Mouse (Mus musculus): ENCODE data around the gene Dnah8. TPM values are rescaled to one million over a fixed set of nuclear protein-coding genes. Genes with fewer than 3 reads are reported as not detected.
A peak's percentile ranks its signal among the peaks of the same experiment; 100 is the strongest.

Gene Dnah8
- polyA plus RNA-seq, 1 experiment from 2014 or later, result 9.8 TPM

- Histone ChIP-seq H3K9me3 (ENCODE audit: low read length) (no peaks in the 10 kb centered on the region), H3K27me3 (replicated peaks; ENCODE audit: insufficient read depth, low read length) (no peaks in the 10 kb centered on the region), H3K4me1 (ENCODE audit: insufficient read depth, low read depth, low read length) (no peaks in the 10 kb centered on the region), H3K4me2 (replicated peaks; ENCODE audit: low read depth, low read length) (no peak overlapping the region), H3K4me3 (ENCODE audit: low read depth, low read length) (no peak overlapping the region), H3K27ac (ENCODE audit: low read length) (no peak overlapping the region), H3K9ac (replicated peaks; ENCODE audit: low read depth) (no peak overlapping the region), H3K36me3 (ENCODE audit: insufficient read depth, low read length) (no peaks in the 10 kb centered on the region)
- TF ChIP-seq EP300 (IDR thresholded peaks at IDR 0.05), result no peak
- TF ChIP-seq CTCF (IDR thresholded peaks at IDR 0.05), result peak; percentile 93
- WGBS, result 60% methylated on average over 29 of the region's 29 CpGs
- DNase-seq (ENCODE audit: low spot score), result peak; percentile 68
- ATAC-seq, result peak; percentile 40; the same call in 1 of the 2 replicates
These were observed 122.2 kb downstream of the Dnah8 start for GRCm38 (mm10) chr17:30746056-30747024.

DNA sequence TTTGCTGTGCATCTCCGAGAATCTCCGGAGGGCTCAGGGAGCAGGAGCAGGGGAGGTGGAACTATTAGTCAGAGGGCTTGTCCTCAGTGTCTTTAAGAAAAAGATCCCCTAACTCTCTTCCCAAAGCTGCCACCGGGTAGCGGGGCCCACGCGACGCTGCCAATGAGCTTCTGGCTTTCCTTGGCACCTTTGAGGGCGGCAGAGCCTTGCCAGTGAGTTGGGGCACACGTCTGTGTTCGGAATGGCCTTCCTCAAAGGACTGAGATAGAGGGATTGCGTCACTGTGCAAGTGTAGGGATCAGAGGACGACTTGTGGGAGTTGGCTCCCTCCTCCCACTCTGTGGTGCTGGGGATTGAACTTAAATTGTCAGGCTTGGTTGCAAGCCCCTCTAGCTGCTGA is 125.2 kb downstream of the Dnah8 start:
- TF ChIP-seq EP300 (IDR thresholded peaks at IDR 0.05) (no peak), CTCF (IDR thresholded peaks at IDR 0.05) (no peak)
- no peak overlapping the region for H3K4me2 ChIP-seq (replicated peaks; ENCODE audit: low read depth, low read length)
- ATAC-seq (no peak), DNase-seq (ENCODE audit: low spot score) (no peak)
- no peak overlapping the region for H3K4me3 ChIP-seq (ENCODE audit: low read depth, low read length)
- H3K36me3 ChIP-seq (ENCODE audit: insufficient read depth, low read length), result no peaks in the 10 kb centered on the region
- H3K9me3 ChIP-seq (ENCODE audit: low read length), result no peaks in the 10 kb centered on the region
- H3K4me1 ChIP-seq (ENCODE audit: insufficient read depth, low read depth, low read length), result no peaks in the 10 kb centered on the region
- H3K27me3 ChIP-seq (replicated peaks; ENCODE audit: insufficient read depth, low read length), result no peaks in the 10 kb centered on the region
- H3K9ac ChIP-seq (replicated peaks; ENCODE audit: low read depth), result no peak overlapping the region
- H3K27ac ChIP-seq (ENCODE audit: low read length), result no peak overlapping the region
- 76% methylated on average over 12 of the region's 12 CpGs for WGBS

- no peak overlapping the region for H3K27ac ChIP-seq (ENCODE audit: low read length)
- no peaks in the 10 kb centered on the region for H3K9me3 ChIP-seq (ENCODE audit: low read length)
- H3K4me1 ChIP-seq (ENCODE audit: insufficient read depth, low read depth, low read length), result no peaks in the 10 kb centered on the region
- no peak for TF ChIP-seq EP300 (IDR thresholded peaks at IDR 0.05)
- no peak for TF ChIP-seq CTCF (IDR thresholded peaks at IDR 0.05)
- no peak overlapping the region for H3K9ac ChIP-seq (replicated peaks; ENCODE audit: low read depth)
- no peaks in the 10 kb centered on the region for H3K27me3 ChIP-seq (replicated peaks; ENCODE audit: insufficient read depth, low read length)
- DNase-seq (ENCODE audit: low spot score) (no peak), ATAC-seq (no peak)
- H3K4me2 ChIP-seq (replicated peaks; ENCODE audit: low read depth, low read length), result no peak overlapping the region
- H3K4me3 ChIP-seq (ENCODE audit: low read depth, low read length), result no peak overlapping the region
- no peaks in the 10 kb centered on the region for H3K36me3 ChIP-seq (ENCODE audit: insufficient read depth, low read length)
- WGBS, result 39% methylated on average over 6 of the region's 6 CpGs
These were observed 126.1 kb downstream of the Dnah8 start for GRCm38 (mm10) chr17:30750269-30750668.

GRCm38 (mm10) chr17:30752370-30752818 is 128.2 kb downstream of the Dnah8 start:
- 55% methylated on average over 12 of the region's 12 CpGs for WGBS
- DNase-seq (ENCODE audit: low spot score), result peak; percentile 19
- TF ChIP-seq EP300 (IDR thresholded peaks at IDR 0.05) (peak; percentile 25; the same call in 1 of the 2 replicates), CTCF (IDR thresholded peaks at IDR 0.05) (no peak)

GRCm38 (mm10) chr17:30753201-30753600 is 129.0 kb downstream of the Dnah8 start:
- no peak for DNase-seq (ENCODE audit: low spot score)
- Histone ChIP-seq H3K4me2 (replicated peaks; ENCODE audit: low read depth, low read length) (no peak overlapping the region), H3K27ac (ENCODE audit: low read length) (no peak overlapping the region)

More at GRCm38 (mm10) chr17:30752370-30752818, 128.2 kb downstream of the Dnah8 start:
- no peak overlapping the region for H3K4me2 ChIP-seq (replicated peaks; ENCODE audit: low read depth, low read length)
- H3K27ac ChIP-seq (ENCODE audit: low read length), result no peak overlapping the region
- no peak overlapping the region for H3K9ac ChIP-seq (replicated peaks; ENCODE audit: low read depth)
- H3K27me3 ChIP-seq (replicated peaks; ENCODE audit: insufficient read depth, low read length), result no peaks in the 10 kb centered on the region
- no peak overlapping the region for H3K4me3 ChIP-seq (ENCODE audit: low read depth, low read length)
- ATAC-seq, result peak; percentile 68
- H3K36me3 ChIP-seq (ENCODE audit: insufficient read depth, low read length), result no peaks in the 10 kb centered on the region
- no peaks in the 10 kb centered on the region for H3K9me3 ChIP-seq (ENCODE audit: low read length)
- H3K4me1 ChIP-seq (ENCODE audit: insufficient read depth, low read depth, low read length), result no peaks in the 10 kb centered on the region

GRCm38 (mm10) chr17:30756771-30757170 is 132.6 kb downstream of the Dnah8 start:
- no peak for ATAC-seq
- no peaks in the 10 kb centered on the region for H3K9me3 ChIP-seq (ENCODE audit: low read length)
- no peak for DNase-seq (ENCODE audit: low spot score)
- H3K27ac ChIP-seq (ENCODE audit: low read length), result no peak overlapping the region
- H3K4me2 ChIP-seq (replicated peaks; ENCODE audit: low read depth, low read length), result no peak overlapping the region
- over 99% methylated on average over 5 of the region's 5 CpGs for WGBS
- no peaks in the 10 kb centered on the region for H3K4me1 ChIP-seq (ENCODE audit: insufficient read depth, low read depth, low read length)
- H3K4me3 ChIP-seq (ENCODE audit: low read depth, low read length), result no peak overlapping the region
- no peaks in the 10 kb centered on the region for H3K27me3 ChIP-seq (replicated peaks; ENCODE audit: insufficient read depth, low read length)
- no peaks in the 10 kb centered on the region for H3K36me3 ChIP-seq (ENCODE audit: insufficient read depth, low read length)
- TF ChIP-seq EP300 (IDR thresholded peaks at IDR 0.05) (no peak), CTCF (IDR thresholded peaks at IDR 0.05) (no peak)
- H3K9ac ChIP-seq (replicated peaks; ENCODE audit: low read depth), result no peak overlapping the region

More at GRCm38 (mm10) chr17:30753201-30753600, 129.0 kb downstream of the Dnah8 start:
- Histone ChIP-seq H3K9ac (replicated peaks; ENCODE audit: low read depth) (no peak overlapping the region), H3K36me3 (ENCODE audit: insufficient read depth, low read length) (no peaks in the 10 kb centered on the region), H3K27me3 (replicated peaks; ENCODE audit: insufficient read depth, low read length) (no peaks in the 10 kb centered on the region), H3K4me3 (ENCODE audit: low read depth, low read length) (no peak overlapping the region), H3K9me3 (ENCODE audit: low read length) (no peaks in the 10 kb centered on the region), H3K4me1 (ENCODE audit: insufficient read depth, low read depth, low read length) (no peaks in the 10 kb centered on the region)
- WGBS, result 88% methylated on average over 6 of the region's 6 CpGs
- ATAC-seq, result no peak
- TF ChIP-seq CTCF (IDR thresholded peaks at IDR 0.05), result no peak
- no peak for TF ChIP-seq EP300 (IDR thresholded peaks at IDR 0.05)
